Mouse (Mus musculus) frontal cortex, adult 2 months (tissue): ENCODE results near the gene Kcnj9. TPM values are rescaled to one million over a fixed set of nuclear protein-coding genes. Genes with fewer than 3 reads are reported as not detected.

Source experiments
- DNase-seq, 2 experiments: peaks; one replicate each; pipeline ENCODE4 v3.0.0; 2022; ENCODE audit warnings: low spot score in 1 of 2; ENCODE audit errors: extremely low spot score in 1 of 2
- polyA plus RNA-seq: library from polyadenylated mRNA; depleted of rRNA; stranded (reverse); fragments of >200 nt; gene quantifications from 2 replicates; pipeline ENCODE4 v1.2.3, GENCODE M21; 2012; rRNA removed

Kcnj9 gene
- polyA plus RNA-seq = 102 and 111 TPM in 2 replicates

GRCm38 (mm10) chr1:172329131-172329530 lies at the start of gene Kcnj9:
Gene Kcnj9 (minus strand): TSS chr1:172329318.
- peak; percentile 90 to 92 for DNase-seq

- DNase-seq = no peak
These were observed 47.8 kb upstream of the Kcnj9 start for GRCm38 (mm10) chr1:172376758-172377458.

- peak; percentile 96 to 99 for DNase-seq
These were observed 47.1 kb upstream of the Kcnj9 start, which contains the start of gene Pigm for GRCm38 (mm10) chr1:172376198-172376667. Gene Pigm (plus strand): TSS chr1:172376546.

- DNase-seq = peak in 1 of 2 experiments; percentile 34
These were observed 39.8 kb upstream of the Kcnj9 start for GRCm38 (mm10) chr1:172368768-172369418.

GRCm38 (mm10) chr1:172364684-172365083 lies 35.6 kb upstream of the Kcnj9 start:
- DNase-seq = peak in 1 of 2 experiments; percentile 84

- no peak for DNase-seq
These were observed 29.2 kb upstream of the Kcnj9 start for GRCm38 (mm10) chr1:172358341-172358740.

GRCm38 (mm10) chr1:172357550-172357949 lies 28.4 kb upstream of the Kcnj9 start:
- DNase-seq = peak in 1 of 2 experiments; percentile 79

GRCm38 (mm10) chr1:172355336-172355735 lies 26.2 kb upstream of the Kcnj9 start:
- DNase-seq = no peak

GRCm38 (mm10) chr1:172352453-172352852 lies 23.3 kb upstream of the Kcnj9 start:
- no peak for DNase-seq

GRCm38 (mm10) chr1:172352001-172352400 lies 22.9 kb upstream of the Kcnj9 start:
- DNase-seq = no peak

- peak; percentile 67 to 74 for DNase-seq
These were observed 21.0 kb upstream of the Kcnj9 start for GRCm38 (mm10) chr1:172349916-172350812.

- no peak for DNase-seq
These were observed 20.4 kb upstream of the Kcnj9 start for GRCm38 (mm10) chr1:172349504-172349903.

GRCm38 (mm10) chr1:172347382-172347781 lies 18.3 kb upstream of the Kcnj9 start:
- no peak for DNase-seq

GRCm38 (mm10) chr1:172346707-172347106 lies 17.6 kb upstream of the Kcnj9 start:
- no peak for DNase-seq

GRCm38 (mm10) chr1:172344820-172345219 lies 15.7 kb upstream of the Kcnj9 start:
- DNase-seq = no peak

- no peak for DNase-seq
These were observed 14.8 kb upstream of the Kcnj9 start for GRCm38 (mm10) chr1:172343914-172344313.

- peak in 1 of 2 experiments; percentile 65 for DNase-seq
These were observed 13.6 kb upstream of the Kcnj9 start for GRCm38 (mm10) chr1:172342729-172343128.

- no peak for DNase-seq
These were observed 12.3 kb upstream of the Kcnj9 start for GRCm38 (mm10) chr1:172341386-172341785.

- DNase-seq = peak in 1 of 2 experiments; percentile 81
These were observed 11.7 kb upstream of the Kcnj9 start, which contains the start of gene Kcnj10 for GRCm38 (mm10) chr1:172340729-172341321. Gene Kcnj10 (plus strand): TSS chr1:172341210.
